Mouse (Mus musculus) kidney, embryonic 14.5 days (tissue): ENCODE data around the gene Gm10518. TPM values are rescaled to one million over a fixed set of nuclear protein-coding genes. Genes with fewer than 3 reads are reported as not detected.

ENCODE experiments used
- ATAC-seq: fragments of 200-750 bp; cut with Nextera tagmentation; 2 replicates; pipeline ENCODE4 v1.8.0; 2017; ENCODE audit warnings: moderate number of reproducible peaks, mild to moderate bottlenecking, moderate TSS enrichment, moderate library complexity; ENCODE audit not compliant: low FRiP score, low TSS enrichment
- H3K27ac ChIP-seq: fragments of 300-500 bp; sonication (generic); 2 replicates; pipeline ENCODE4 v1.5.1; 2014; ENCODE audit warnings: low read depth, mild to moderate bottlenecking, low read length, moderate library complexity, mixed read lengths
- H3K27me3 ChIP-seq: fragments of 300-500 bp; sonication (generic); 2 replicates; pipeline ENCODE4 v1.6.1; 2014; ENCODE audit warnings: mild to moderate bottlenecking, low read length; ENCODE audit not compliant: control insufficient read depth, insufficient read depth
- H3K36me3 ChIP-seq: fragments of 300-500 bp; sonication (generic); 2 replicates; pipeline ENCODE4 v1.6.1; 2014; ENCODE audit warnings: low read length, mixed read lengths; ENCODE audit not compliant: control insufficient read depth, insufficient read depth
- H3K4me1 ChIP-seq: fragments of 300-500 bp; sonication (generic); 2 replicates; pipeline ENCODE4 v1.6.1; 2014; ENCODE audit warnings: low read length, mixed read lengths; ENCODE audit not compliant: control insufficient read depth, insufficient read depth
- H3K4me2 ChIP-seq: fragments of 300-500 bp; sonication (generic); replicated peaks from 2 replicates; pipeline ENCODE4 v1.6.1; 2014; ENCODE audit warnings: low read depth, mild to moderate bottlenecking, low read length
- H3K4me3 ChIP-seq: fragments of 300-500 bp; sonication (generic); 2 replicates; pipeline ENCODE4 v1.5.1; 2014; ENCODE audit warnings: mild to moderate bottlenecking, low read length
- H3K9ac ChIP-seq: fragments of 300-500 bp; sonication (generic); 2 replicates; pipeline ENCODE4 v1.6.1; 2014; ENCODE audit warnings: low read depth, mild to moderate bottlenecking, low read length, moderate library complexity
- H3K9me3 ChIP-seq: fragments of 300-500 bp; sonication (generic); 2 replicates; pipeline ENCODE4 v1.6.1; 2016; ENCODE audit warnings: low read length; ENCODE audit not compliant: control insufficient read depth
- WGBS: fragments of 180-500 bp; shearing (Covaris S2); extraction: QIAGEN DNeasy Blood & Tissue Kit; methylation state at CpG from one replicate; pipeline ENCODE4 v1.1.7; 2014; 5-methylcytosine and 5-hydroxymethylcytosine counted together
- polyA plus RNA-seq: library from polyadenylated mRNA; unstranded; fragments of >200 nt; fragmentation: Nextera tagmentation; extraction: Ambion mirVana; gene quantifications from 2 replicates; pipeline ENCODE4 v1.2.1, GENCODE M21; 2014

Gene Gm10518
- 0.43 TPM in 1 of 2 replicates, not detected in the other for polyA plus RNA-seq

DNA sequence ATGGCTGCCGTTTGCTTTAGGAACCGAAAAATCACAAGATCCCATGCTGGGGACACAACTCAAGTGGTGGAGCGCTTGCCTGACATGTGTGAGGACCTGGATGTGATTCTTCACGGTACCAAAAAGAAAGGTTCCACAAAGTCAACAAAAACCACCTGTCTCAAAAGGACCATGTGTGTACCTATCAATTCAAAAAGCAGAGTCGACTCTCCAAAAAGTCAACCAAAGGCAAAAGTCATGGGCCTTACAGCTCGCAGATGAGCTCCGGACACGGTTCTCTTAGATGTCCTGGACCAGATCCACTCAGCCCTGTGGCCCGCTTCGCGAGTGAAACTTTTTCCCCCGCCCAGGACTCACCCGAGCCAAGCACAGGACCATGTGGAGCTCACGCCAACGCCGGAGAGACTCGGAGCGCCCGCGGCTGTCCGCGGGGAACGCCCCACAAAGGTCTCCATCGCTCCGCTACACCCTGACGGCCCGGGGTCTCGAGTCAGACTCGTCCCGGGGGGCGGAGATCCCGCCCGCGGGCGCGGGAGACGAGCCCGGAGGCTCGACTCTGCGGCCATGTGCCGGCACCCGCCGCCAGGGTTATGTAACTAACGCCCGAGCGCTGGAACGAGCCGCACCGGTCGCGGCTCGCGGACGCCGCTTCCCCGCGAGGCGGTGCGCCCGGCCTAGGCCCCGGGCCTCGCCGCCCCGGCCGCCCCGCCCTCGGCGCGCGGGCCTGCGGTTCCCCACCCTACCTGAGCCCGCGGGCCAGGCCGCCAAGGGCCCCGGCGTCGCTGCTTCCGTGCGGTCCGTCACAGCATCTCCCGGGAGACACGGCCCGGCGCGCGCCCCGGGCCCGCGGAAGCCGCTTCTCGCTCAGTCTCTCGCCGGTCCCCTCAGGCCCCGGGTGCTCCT lies at the start of gene Gm10518:
Gm10518 (plus strand) TSS at position 767 of the 903 bp plus-strand sequence.
- H3K4me2 ChIP-seq: peak within 1 kb of the TSS; percentile 45
- H3K9me3 ChIP-seq: no peaks in the 10 kb centered on the region
- H3K4me3 ChIP-seq: peak within 1 kb of the TSS; percentile 69
- H3K9ac ChIP-seq: peak within 1 kb of the TSS; percentile 98
- H3K4me1 ChIP-seq: peaks cover 11% of the 10 kb centered on the region; the same call in 1 of the 2 replicates
- H3K36me3 ChIP-seq: peaks cover 11% of the 10 kb centered on the region
- no peaks in the 10 kb centered on the region for H3K27me3 ChIP-seq
- ATAC-seq: peak; percentile 72
- H3K27ac ChIP-seq: peak within 1 kb of the TSS; percentile 99
- WGBS: under 1% methylated on average over 77 of the region's 94 CpGs

DNA sequence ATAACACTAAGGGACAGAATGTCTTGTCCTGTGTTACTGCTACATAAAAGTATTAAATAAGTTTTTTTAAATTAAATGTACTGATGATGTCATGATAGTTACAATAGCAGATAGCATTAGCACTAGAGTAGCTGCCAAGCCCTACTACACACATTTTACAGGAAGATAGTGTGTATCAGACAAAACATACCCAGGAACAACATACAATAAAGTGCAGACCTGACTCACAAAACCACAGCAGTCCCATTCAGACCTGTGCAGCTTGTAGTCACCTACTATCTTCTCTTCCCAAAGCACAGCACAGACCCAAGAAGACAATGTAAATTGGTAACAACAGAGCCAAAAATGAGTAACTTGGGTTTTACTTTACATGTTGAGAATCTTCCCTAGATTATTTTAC lies 46.7 kb upstream of the Gm10518 start:
- Histone ChIP-seq H3K4me1 (no peaks in the 10 kb centered on the region), H3K27ac (no peak overlapping the region), H3K27me3 (no peaks in the 10 kb centered on the region), H3K9me3 (no peaks in the 10 kb centered on the region), H3K36me3 (peaks cover 87% of the 10 kb centered on the region), H3K4me3 (no peak overlapping the region), H3K9ac (no peak overlapping the region), H3K4me2 (no peak overlapping the region)
- ATAC-seq: no peak

- Histone ChIP-seq H3K27ac (no peak overlapping the region), H3K9ac (no peak overlapping the region), H3K4me3 (no peak overlapping the region), H3K4me2 (no peak overlapping the region), H3K9me3 (no peaks in the 10 kb centered on the region), H3K4me1 (no peaks in the 10 kb centered on the region), H3K36me3 (peaks cover 84% of the 10 kb centered on the region), H3K27me3 (no peaks in the 10 kb centered on the region)
- no peak for ATAC-seq
- WGBS: 93% methylated on average over 5 of the region's 5 CpGs
Observed at GRCm38 (mm10) chr1:179760086-179760485, 43.1 kb upstream of the Gm10518 start.

DNA sequence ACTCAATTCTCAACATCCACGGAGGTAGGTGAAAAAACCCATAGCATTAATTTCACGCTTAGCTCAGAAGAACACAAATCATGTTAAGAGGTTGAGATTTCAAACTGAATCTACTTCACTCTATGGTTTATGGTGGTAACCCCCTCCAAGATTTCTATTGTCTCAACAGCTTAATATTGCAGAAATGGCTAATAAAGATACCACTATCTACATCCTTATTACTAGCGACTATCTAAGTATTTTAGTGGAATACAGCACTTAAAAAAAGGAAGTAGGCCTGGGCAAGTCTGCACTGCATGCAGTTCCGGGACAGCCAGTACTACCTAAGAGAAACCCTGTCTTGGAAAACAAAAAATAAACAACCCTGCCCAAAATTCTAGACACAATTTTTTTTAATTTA lies 42.6 kb upstream of the Gm10518 start:
- WGBS: 95% methylated on average over 4 of the region's 4 CpGs

GRCm38 (mm10) chr1:179776831-179777230 lies 26.3 kb upstream of the Gm10518 start:
- WGBS: 96% methylated on average over 8 of the region's 8 CpGs
- H3K27ac ChIP-seq: no peak overlapping the region
- H3K4me3 ChIP-seq: no peak overlapping the region

More for the DNA sequence above, 42.6 kb upstream of the Gm10518 start:
- no peaks in the 10 kb centered on the region for H3K27me3 ChIP-seq
- peaks cover 82% of the 10 kb centered on the region for H3K36me3 ChIP-seq
- H3K27ac ChIP-seq: no peak overlapping the region
- no peak overlapping the region for H3K4me3 ChIP-seq
- H3K9me3 ChIP-seq: no peaks in the 10 kb centered on the region
- H3K4me2 ChIP-seq: no peak overlapping the region
- no peaks in the 10 kb centered on the region for H3K4me1 ChIP-seq
- H3K9ac ChIP-seq: no peak overlapping the region
- no peak for ATAC-seq

DNA sequence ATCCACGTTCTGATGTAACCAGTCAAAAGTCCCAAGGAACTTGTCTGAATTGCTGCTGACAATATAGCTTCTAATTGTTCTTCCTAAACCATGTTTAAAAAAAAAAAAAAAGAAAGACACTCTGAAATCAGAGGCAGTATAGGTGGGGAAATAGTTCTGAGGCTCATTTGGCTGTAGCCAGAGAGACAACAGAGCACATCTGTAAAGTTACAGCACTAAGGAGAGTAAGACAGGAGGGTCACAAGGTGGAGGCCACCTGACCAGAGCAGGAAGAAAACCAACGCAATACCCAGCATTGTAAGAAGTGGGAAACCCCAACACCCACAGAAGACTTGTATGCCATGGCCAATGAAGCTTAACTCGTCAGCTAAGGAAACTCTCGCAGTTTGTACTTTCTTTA lies 19.1 kb upstream of the Gm10518 start:
- Histone ChIP-seq H3K9ac (no peak overlapping the region), H3K4me2 (no peak overlapping the region), H3K4me3 (no peak overlapping the region), H3K36me3 (peaks cover 90% of the 10 kb centered on the region), H3K27ac (no peak overlapping the region), H3K27me3 (no peaks in the 10 kb centered on the region), H3K9me3 (no peaks in the 10 kb centered on the region), H3K4me1 (no peaks in the 10 kb centered on the region)
- 88% methylated on average over 4 of the region's 4 CpGs for WGBS
- ATAC-seq: no peak

More at GRCm38 (mm10) chr1:179776831-179777230, 26.3 kb upstream of the Gm10518 start:
- no peak overlapping the region for H3K4me2 ChIP-seq
- no peaks in the 10 kb centered on the region for H3K9me3 ChIP-seq
- no peak for ATAC-seq
- no peaks in the 10 kb centered on the region for H3K27me3 ChIP-seq
- peaks cover 94% of the 10 kb centered on the region for H3K36me3 ChIP-seq
- no peaks in the 10 kb centered on the region for H3K4me1 ChIP-seq
- no peak overlapping the region for H3K9ac ChIP-seq

DNA sequence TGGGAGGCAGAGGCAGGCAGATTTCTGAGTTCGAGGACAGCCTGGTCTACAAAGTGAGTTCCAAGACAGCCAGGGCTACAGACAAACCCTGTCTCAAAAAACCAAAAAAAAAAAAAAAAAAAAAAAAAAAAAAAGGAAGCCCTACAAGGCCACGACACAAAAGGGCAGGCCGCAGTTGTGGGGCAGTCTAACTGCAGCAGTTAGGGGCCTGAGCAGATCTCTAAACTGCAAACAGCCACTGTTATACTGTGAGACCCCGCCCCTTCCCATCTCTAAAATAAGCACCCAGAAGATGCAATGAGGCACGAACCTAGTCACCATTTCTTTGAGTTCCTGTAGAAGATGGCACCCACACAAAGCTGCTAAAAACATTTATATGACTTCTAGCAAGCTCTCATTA lies 17.7 kb upstream of the Gm10518 start:
- H3K9me3 ChIP-seq: no peaks in the 10 kb centered on the region
- WGBS: 87% methylated on average over 5 of the region's 5 CpGs
- H3K36me3 ChIP-seq: peaks cover 90% of the 10 kb centered on the region
- no peak overlapping the region for H3K4me2 ChIP-seq
- no peak overlapping the region for H3K9ac ChIP-seq
- ATAC-seq: no peak
- no peaks in the 10 kb centered on the region for H3K4me1 ChIP-seq
- H3K27ac ChIP-seq: no peak overlapping the region
- no peaks in the 10 kb centered on the region for H3K27me3 ChIP-seq
- H3K4me3 ChIP-seq: no peak overlapping the region

DNA sequence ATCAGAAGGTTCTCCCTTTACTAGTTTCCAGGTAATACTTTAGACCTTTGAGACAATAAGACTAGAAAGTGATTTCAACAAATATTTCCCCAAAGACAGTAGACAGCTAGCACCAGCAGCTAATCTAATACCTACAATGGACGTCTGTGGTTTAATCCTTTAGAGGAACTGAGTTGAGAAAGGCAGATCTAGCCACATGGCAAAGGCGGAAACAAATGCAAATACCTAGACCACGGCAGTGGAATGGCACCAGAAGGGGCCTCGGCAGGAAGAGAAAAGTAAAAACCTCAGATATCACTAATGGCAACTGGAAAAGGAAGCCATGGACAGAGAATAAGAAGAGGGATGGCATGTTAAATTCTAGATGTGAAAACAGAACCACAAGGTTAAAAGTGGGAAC lies 15.9 kb upstream of the Gm10518 start:
- no peak overlapping the region for H3K9ac ChIP-seq
- peaks cover 93% of the 10 kb centered on the region for H3K36me3 ChIP-seq
- H3K27me3 ChIP-seq: no peaks in the 10 kb centered on the region
- no peak for ATAC-seq
- H3K4me1 ChIP-seq: no peaks in the 10 kb centered on the region
- no peak overlapping the region for H3K4me2 ChIP-seq
- H3K27ac ChIP-seq: no peak overlapping the region
- no peaks in the 10 kb centered on the region for H3K9me3 ChIP-seq
- WGBS: 94% methylated on average over 4 of the region's 4 CpGs
- no peak overlapping the region for H3K4me3 ChIP-seq

DNA sequence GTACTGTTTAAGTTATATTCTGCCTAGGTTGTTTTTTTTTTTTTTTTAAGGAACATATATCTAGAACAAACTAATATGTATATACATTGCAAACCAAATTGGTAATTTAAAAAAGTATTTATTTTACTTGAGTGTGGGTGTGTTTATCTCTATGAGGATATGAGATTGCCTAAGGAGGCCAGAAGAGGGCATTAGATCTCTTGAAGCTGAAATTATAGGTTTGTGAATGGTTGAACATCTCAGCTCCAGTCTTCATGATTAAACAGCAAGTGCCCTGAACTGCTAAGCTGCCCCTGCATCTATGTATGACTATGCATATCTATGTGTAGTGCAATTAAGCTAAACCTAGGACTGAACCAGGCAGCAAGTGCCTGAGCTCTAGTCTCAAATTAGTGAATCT lies 4.4 kb upstream of the Gm10518 start:
- no peak for ATAC-seq
- Histone ChIP-seq H3K4me1 (peaks cover 11% of the 10 kb centered on the region; the same call in 1 of the 2 replicates), H3K4me3 (no peak overlapping the region), H3K27ac (no peak overlapping the region), H3K27me3 (no peaks in the 10 kb centered on the region), H3K4me2 (no peak overlapping the region), H3K9me3 (no peaks in the 10 kb centered on the region), H3K36me3 (peaks cover 47% of the 10 kb centered on the region), H3K9ac (no peak overlapping the region)
